Mouse (Mus musculus): ENCODE measurements around the gene Brpf3. TPM values are rescaled to one million over a fixed set of nuclear protein-coding genes. Genes with fewer than 3 reads are reported as not detected.

Brpf3 gene
- total RNA-seq, 1 experiment: 24.5 TPM

DNA sequence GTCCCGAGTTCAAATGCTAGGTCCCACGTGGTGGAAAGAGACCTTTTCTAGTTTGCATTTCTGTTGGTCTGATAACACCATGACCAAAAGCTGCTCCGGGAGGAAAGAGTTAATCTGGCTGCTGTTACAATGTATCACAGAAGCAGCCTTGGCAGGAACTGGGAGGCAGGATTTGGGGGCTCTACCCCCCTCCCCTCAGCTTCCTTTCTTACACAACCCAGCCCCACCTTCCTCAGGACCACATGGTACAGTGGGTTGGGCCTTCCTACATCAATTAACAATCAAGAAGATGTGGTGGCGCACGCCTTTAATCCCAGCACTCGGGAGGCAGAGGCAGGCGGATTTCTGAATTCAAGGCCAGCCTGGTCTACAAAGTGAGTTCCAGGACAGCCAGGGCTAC is 53.5 kb downstream of the Brpf3 start:
- peaks cover 0 to 4% of the 10 kb centered on the region in 2 experiments; a peak in 1 of 4 replicates for H3K4me1 ChIP-seq (ENCODE audit: control insufficient read depth in 2 of 2, insufficient read depth in 2 of 2, low read length in 2 of 2, poor library complexity in 1 of 2)
- H3K36me3 ChIP-seq (ENCODE audit: control insufficient read depth, insufficient read depth, low read length, poor library complexity, severe bottlenecking): no peaks in the 10 kb centered on the region
- H3K27ac ChIP-seq (ENCODE audit: insufficient read depth, low read depth, low read length, poor library complexity, severe bottlenecking): no peak overlapping the region
- H3K4me3 ChIP-seq (ENCODE audit: insufficient read depth in 1 of 2, low read depth in 1 of 2, low read length in 2 of 2, poor library complexity in 1 of 2, severe bottlenecking in 1 of 2): no peak overlapping the region
- no peak overlapping the region for H3K9ac ChIP-seq (ENCODE audit: insufficient read depth, low read depth, low read length, poor library complexity, severe bottlenecking)
- in situ Hi-C loops (cut with MboI; ENCODE audit: low sequenced_read_pairs in 2 of 2, unreplicated experiment in 2 of 2): no loop called here
- no peak for TF ChIP-seq MAFK (IDR thresholded peaks at IDR 0.05; ENCODE audit: insufficient read depth, low read depth, low read length)
- no peak for TF ChIP-seq ZC3H11A (IDR thresholded peaks at IDR 0.05; ENCODE audit: borderline replicate concordance, low read depth, low read length)
- no peak for TF ChIP-seq ZNF384 (IDR thresholded peaks at IDR 0.05; ENCODE audit: low read depth, low read length)
- no peak for TF ChIP-seq HCFC1 (IDR thresholded peaks at IDR 0.05; ENCODE audit: borderline replicate concordance, insufficient read depth, low read length)
- TF ChIP-seq CHD2 (IDR thresholded peaks at IDR 0.05; ENCODE audit: low read depth, low read length): no peak
- no peak for DNase-seq (ENCODE audit: low read depth, low spot score)
- no peaks in the 10 kb centered on the region for H3K9me3 ChIP-seq (ENCODE audit: control insufficient read depth, insufficient read depth, low read depth, low read length)

DNA sequence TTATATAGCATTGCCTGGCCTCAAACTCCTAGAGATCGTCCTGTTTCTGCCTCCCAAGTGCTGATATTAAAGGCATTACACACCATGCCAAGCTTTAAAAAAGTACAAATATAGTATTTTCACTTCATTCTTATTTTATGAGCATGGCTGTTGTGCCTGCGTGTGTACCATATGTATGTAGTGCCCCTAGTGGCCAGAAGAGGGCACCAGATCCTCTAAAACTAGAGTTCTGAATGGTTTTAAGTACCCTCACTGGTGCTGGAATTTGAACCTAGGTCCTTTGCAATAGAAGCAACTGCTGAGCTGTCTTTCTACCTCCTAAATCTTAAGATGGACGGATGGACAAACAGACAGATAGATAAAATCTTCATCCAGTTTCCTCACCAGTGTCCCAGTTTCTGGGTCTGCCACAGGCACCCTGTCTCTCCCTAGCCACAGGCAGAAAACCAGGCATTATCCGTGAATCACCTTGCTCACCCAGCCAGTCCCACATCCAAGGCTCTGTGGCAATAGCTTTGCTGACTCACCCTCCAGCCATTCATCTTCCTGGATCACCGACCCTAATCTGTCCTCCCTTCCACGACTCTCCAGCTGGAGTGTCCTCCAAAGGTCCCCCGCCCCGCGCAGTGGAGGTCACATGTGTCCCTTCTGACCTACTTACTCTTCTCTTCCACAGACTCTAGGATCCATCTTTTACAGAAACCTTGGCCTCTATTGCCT is 54.4 kb downstream of the Brpf3 start:
- H3K36me3 ChIP-seq (ENCODE audit: control insufficient read depth, insufficient read depth, low read length, poor library complexity, severe bottlenecking): no peaks in the 10 kb centered on the region
- in situ Hi-C loops (cut with MboI; ENCODE audit: low sequenced_read_pairs in 2 of 2, unreplicated experiment in 2 of 2): no loop called here
- H3K4me3 ChIP-seq (ENCODE audit: insufficient read depth in 1 of 2, low read depth in 1 of 2, low read length in 2 of 2, poor library complexity in 1 of 2, severe bottlenecking in 1 of 2): no peak overlapping the region
- peak; percentile 63 for DNase-seq (ENCODE audit: low read depth, low spot score)
- TF ChIP-seq CHD2 (IDR thresholded peaks at IDR 0.05; ENCODE audit: low read depth, low read length) (no peak), ZC3H11A (IDR thresholded peaks at IDR 0.05; ENCODE audit: borderline replicate concordance, low read depth, low read length) (no peak), HCFC1 (IDR thresholded peaks at IDR 0.05; ENCODE audit: borderline replicate concordance, insufficient read depth, low read length) (no peak), ZNF384 (IDR thresholded peaks at IDR 0.05; ENCODE audit: low read depth, low read length) (no peak), MAFK (IDR thresholded peaks at IDR 0.05; ENCODE audit: insufficient read depth, low read depth, low read length) (no peak)
- H3K4me1 ChIP-seq (ENCODE audit: control insufficient read depth in 2 of 2, insufficient read depth in 2 of 2, low read length in 2 of 2, poor library complexity in 1 of 2): peaks cover 0 to 4% of the 10 kb centered on the region in 2 experiments; a peak in 1 of 4 replicates
- no peak overlapping the region for H3K27ac ChIP-seq (ENCODE audit: insufficient read depth, low read depth, low read length, poor library complexity, severe bottlenecking)
- H3K9ac ChIP-seq (ENCODE audit: insufficient read depth, low read depth, low read length, poor library complexity, severe bottlenecking): no peak overlapping the region
- H3K9me3 ChIP-seq (ENCODE audit: control insufficient read depth, insufficient read depth, low read depth, low read length): no peaks in the 10 kb centered on the region

DNA sequence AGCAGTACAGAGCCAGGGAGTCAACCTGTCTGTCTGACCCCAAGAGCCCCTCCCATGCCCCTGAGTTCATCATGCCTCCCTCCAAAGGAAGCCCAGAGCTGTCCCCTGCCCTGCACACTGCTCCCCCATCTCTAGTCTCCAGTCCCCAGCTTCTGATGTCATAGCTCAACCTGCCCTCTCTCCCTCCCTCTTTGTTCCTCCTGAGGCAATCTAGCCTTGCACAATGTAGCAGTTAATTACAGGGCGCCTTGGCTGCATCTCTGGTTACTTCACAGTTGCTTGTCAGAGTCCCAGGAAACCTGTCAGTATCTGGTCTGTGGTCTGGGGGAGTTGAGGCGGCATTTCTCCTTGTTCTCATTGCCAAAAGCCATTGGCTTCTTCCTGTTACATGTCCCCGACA is 55.1 kb downstream of the Brpf3 start:
- no peak for TF ChIP-seq ZNF384 (IDR thresholded peaks at IDR 0.05; ENCODE audit: low read depth, low read length)
- no peak for TF ChIP-seq MAFK (IDR thresholded peaks at IDR 0.05; ENCODE audit: insufficient read depth, low read depth, low read length)
- no peak for TF ChIP-seq ZC3H11A (IDR thresholded peaks at IDR 0.05; ENCODE audit: borderline replicate concordance, low read depth, low read length)
- no peak for TF ChIP-seq CHD2 (IDR thresholded peaks at IDR 0.05; ENCODE audit: low read depth, low read length)
- TF ChIP-seq HCFC1 (IDR thresholded peaks at IDR 0.05; ENCODE audit: borderline replicate concordance, insufficient read depth, low read length): no peak
- H3K36me3 ChIP-seq (ENCODE audit: control insufficient read depth, insufficient read depth, low read length, poor library complexity, severe bottlenecking): no peaks in the 10 kb centered on the region
- H3K9ac ChIP-seq (ENCODE audit: insufficient read depth, low read depth, low read length, poor library complexity, severe bottlenecking): no peak overlapping the region
- H3K4me1 ChIP-seq (ENCODE audit: control insufficient read depth in 2 of 2, insufficient read depth in 2 of 2, low read length in 2 of 2, poor library complexity in 1 of 2): peaks cover 0 to 4% of the 10 kb centered on the region in 2 experiments; a peak in 1 of 4 replicates
- no peak for DNase-seq (ENCODE audit: low read depth, low spot score)
- in situ Hi-C loops (cut with MboI; ENCODE audit: low sequenced_read_pairs in 2 of 2, unreplicated experiment in 2 of 2): no loop called here
- H3K27ac ChIP-seq (ENCODE audit: insufficient read depth, low read depth, low read length, poor library complexity, severe bottlenecking): no peak overlapping the region
- no peak overlapping the region for H3K4me3 ChIP-seq (ENCODE audit: insufficient read depth in 1 of 2, low read depth in 1 of 2, low read length in 2 of 2, poor library complexity in 1 of 2, severe bottlenecking in 1 of 2)
- no peaks in the 10 kb centered on the region for H3K9me3 ChIP-seq (ENCODE audit: control insufficient read depth, insufficient read depth, low read depth, low read length)

DNA sequence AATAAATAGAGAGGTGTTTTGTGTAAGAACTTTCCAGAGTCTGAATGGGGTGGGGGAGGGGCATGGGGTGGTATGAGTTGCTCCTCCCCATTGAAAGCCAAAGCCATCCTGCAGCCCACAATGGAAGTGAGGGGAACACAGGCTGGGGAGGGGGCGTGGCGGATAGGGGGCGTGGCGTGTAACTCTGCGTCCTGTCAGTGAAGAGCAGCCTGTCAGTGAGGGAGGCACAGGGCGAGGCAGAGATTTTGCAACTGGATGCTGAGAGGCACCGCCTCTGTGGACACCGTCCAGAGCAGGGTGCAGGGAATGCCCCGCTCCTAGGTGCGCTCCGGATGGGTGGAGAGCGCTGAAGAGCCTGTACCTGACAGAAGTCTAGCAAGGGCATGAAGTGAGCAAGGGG is 57.3 kb downstream of the Brpf3 start, which contains the start of gene Pnpla1:
Gene Pnpla1 (plus strand): TSS at position 207 of the 400 bp plus-strand sequence.
- TF ChIP-seq MAFK (IDR thresholded peaks at IDR 0.05; ENCODE audit: insufficient read depth, low read depth, low read length) (no peak), ZNF384 (IDR thresholded peaks at IDR 0.05; ENCODE audit: low read depth, low read length) (no peak), CHD2 (IDR thresholded peaks at IDR 0.05; ENCODE audit: low read depth, low read length) (no peak), HCFC1 (IDR thresholded peaks at IDR 0.05; ENCODE audit: borderline replicate concordance, insufficient read depth, low read length) (no peak), ZC3H11A (IDR thresholded peaks at IDR 0.05; ENCODE audit: borderline replicate concordance, low read depth, low read length) (no peak)
- in situ Hi-C loops (cut with MboI; ENCODE audit: low sequenced_read_pairs in 2 of 2, unreplicated experiment in 2 of 2): no loop called here
- H3K9me3 ChIP-seq (ENCODE audit: control insufficient read depth, insufficient read depth, low read depth, low read length): no peaks in the 10 kb centered on the region
- peaks cover 0 to 4% of the 10 kb centered on the region in 2 experiments; a peak in 1 of 4 replicates for H3K4me1 ChIP-seq (ENCODE audit: control insufficient read depth in 2 of 2, insufficient read depth in 2 of 2, low read length in 2 of 2, poor library complexity in 1 of 2)
- no peaks in the 10 kb centered on the region for H3K36me3 ChIP-seq (ENCODE audit: control insufficient read depth, insufficient read depth, low read length, poor library complexity, severe bottlenecking)
- H3K9ac ChIP-seq (ENCODE audit: insufficient read depth, low read depth, low read length, poor library complexity, severe bottlenecking): no peak within 1 kb of the TSS; the same call in 1 of the 2 replicates
- no peak for DNase-seq (ENCODE audit: low read depth, low spot score)
- H3K4me3 ChIP-seq (ENCODE audit: insufficient read depth in 1 of 2, low read depth in 1 of 2, low read length in 2 of 2, poor library complexity in 1 of 2, severe bottlenecking in 1 of 2): no peak within 1 kb of the TSS; a peak in 1 of 4 replicates
- H3K27ac ChIP-seq (ENCODE audit: insufficient read depth, low read depth, low read length, poor library complexity, severe bottlenecking): no peak within 1 kb of the TSS

Measured in ES-E14 (cell line).